Mouse (Mus musculus): ENCODE measurements around the gene Epb41l3. TPM values are rescaled to one million over a fixed set of nuclear protein-coding genes. Genes with fewer than 3 reads are reported as not detected.

Gene Epb41l3
- polyA plus RNA-seq, 1 experiment = 27.1 TPM

DNA sequence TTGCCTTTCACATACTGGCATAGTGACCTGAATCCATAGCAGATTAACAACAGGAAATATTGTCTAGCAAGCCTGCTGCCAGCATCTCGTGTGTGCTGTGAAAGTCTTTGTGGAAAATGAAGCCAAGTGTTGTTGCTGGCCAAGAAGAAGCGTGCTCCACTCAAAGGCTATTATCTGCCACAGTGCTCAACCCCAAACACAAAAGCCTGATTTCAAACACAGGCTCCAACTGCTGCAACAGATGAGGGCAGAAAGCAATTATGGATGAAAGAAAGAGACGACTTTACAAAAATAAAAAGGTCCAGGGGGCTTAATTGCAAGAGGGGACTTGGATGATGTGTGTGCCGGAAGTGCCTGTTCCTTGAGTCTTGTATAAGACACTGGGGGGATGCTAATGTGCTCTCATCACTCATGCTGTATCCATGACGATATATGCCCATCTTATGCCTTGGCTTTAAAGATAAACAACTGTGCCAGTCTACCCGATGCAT is 154.7 kb downstream of the Epb41l3 start:
- Histone ChIP-seq H3K27me3 (ENCODE audit: control insufficient read depth, insufficient read depth, low read length, poor library complexity, severe bottlenecking) (no peaks in the 10 kb centered on the region), H3K9ac (ENCODE audit: low read depth, poor library complexity, severe bottlenecking) (no peak overlapping the region), H3K4me3 (ENCODE audit: low read depth, low read length) (no peak overlapping the region), H3K9me3 (replicated peaks; ENCODE audit: control insufficient read depth, insufficient read depth, low read length, poor library complexity, severe bottlenecking) (no peaks in the 10 kb centered on the region), H3K27ac (ENCODE audit: insufficient read depth, low read length) (no peak overlapping the region), H3K4me1 (ENCODE audit: control insufficient read depth, insufficient read depth, low read length) (no peaks in the 10 kb centered on the region), H3K36me3 (ENCODE audit: control insufficient read depth, insufficient read depth, low read length, poor library complexity, severe bottlenecking) (no peaks in the 10 kb centered on the region)
- TF ChIP-seq EP300 (IDR thresholded peaks at IDR 0.05; ENCODE audit: insufficient read depth, low read depth, low read length) (no peak), CTCF (IDR thresholded peaks at IDR 0.05; ENCODE audit: low read depth, low read length) (no peak), POLR2A (IDR thresholded peaks at IDR 0.05; ENCODE audit: insufficient read depth, low read length) (no peak)

DNA sequence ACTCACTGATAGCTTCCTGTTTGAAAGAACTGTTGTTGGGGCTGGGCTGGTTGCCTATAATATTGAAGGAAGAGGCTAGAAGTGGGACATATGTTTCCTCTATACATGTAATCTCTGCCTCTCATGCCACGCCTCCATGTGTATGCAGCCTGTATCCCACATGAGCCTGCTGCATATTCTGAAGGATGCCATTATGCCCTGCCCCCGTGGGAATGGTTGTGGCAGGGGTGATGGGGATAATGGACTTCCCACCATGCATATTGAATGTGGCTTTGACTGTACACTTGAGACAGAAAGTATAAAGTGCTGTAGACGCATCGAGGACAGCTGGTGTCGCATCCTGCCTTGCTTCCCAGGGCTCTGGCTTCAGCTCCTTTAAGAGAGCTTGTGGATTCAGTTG is 155.9 kb downstream of the Epb41l3 start:
- TF ChIP-seq POLR2A (IDR thresholded peaks at IDR 0.05; ENCODE audit: insufficient read depth, low read length) (no peak), EP300 (IDR thresholded peaks at IDR 0.05; ENCODE audit: insufficient read depth, low read depth, low read length) (no peak), CTCF (IDR thresholded peaks at IDR 0.05; ENCODE audit: low read depth, low read length) (no peak)
- Histone ChIP-seq H3K4me3 (ENCODE audit: low read depth, low read length) (no peak overlapping the region), H3K27ac (ENCODE audit: insufficient read depth, low read length) (no peak overlapping the region), H3K36me3 (ENCODE audit: control insufficient read depth, insufficient read depth, low read length, poor library complexity, severe bottlenecking) (no peaks in the 10 kb centered on the region), H3K9me3 (replicated peaks; ENCODE audit: control insufficient read depth, insufficient read depth, low read length, poor library complexity, severe bottlenecking) (no peaks in the 10 kb centered on the region), H3K9ac (ENCODE audit: low read depth, poor library complexity, severe bottlenecking) (no peak overlapping the region), H3K27me3 (ENCODE audit: control insufficient read depth, insufficient read depth, low read length, poor library complexity, severe bottlenecking) (no peaks in the 10 kb centered on the region), H3K4me1 (ENCODE audit: control insufficient read depth, insufficient read depth, low read length) (no peaks in the 10 kb centered on the region)

DNA sequence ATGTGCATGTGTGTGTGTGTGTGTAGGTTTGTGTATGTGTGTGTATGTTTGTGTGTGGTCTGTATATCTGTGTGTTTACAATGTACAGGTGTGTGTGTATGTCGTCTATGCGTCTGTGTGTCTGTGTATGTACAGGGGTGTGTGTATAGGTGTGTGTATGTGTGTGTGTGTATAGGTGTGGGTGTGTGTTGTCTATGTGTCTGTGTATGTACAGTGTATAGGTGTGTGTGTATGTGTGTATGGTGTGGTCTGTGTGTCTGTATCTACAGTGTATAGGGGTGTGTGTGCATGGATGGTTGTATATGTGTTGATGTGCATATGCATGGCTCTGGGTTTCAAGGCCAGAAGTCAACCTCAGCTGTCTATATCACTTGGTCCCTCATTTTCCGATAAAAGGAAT is 161.7 kb downstream of the Epb41l3 start:
- no peak for TF ChIP-seq EP300 (IDR thresholded peaks at IDR 0.05; ENCODE audit: insufficient read depth, low read depth, low read length)
- no peak for TF ChIP-seq POLR2A (IDR thresholded peaks at IDR 0.05; ENCODE audit: insufficient read depth, low read length)
- no peak for TF ChIP-seq CTCF (IDR thresholded peaks at IDR 0.05; ENCODE audit: low read depth, low read length)
- Histone ChIP-seq H3K27ac (ENCODE audit: insufficient read depth, low read length) (no peak overlapping the region), H3K9me3 (replicated peaks; ENCODE audit: control insufficient read depth, insufficient read depth, low read length, poor library complexity, severe bottlenecking) (no peaks in the 10 kb centered on the region), H3K36me3 (ENCODE audit: control insufficient read depth, insufficient read depth, low read length, poor library complexity, severe bottlenecking) (no peaks in the 10 kb centered on the region), H3K27me3 (ENCODE audit: control insufficient read depth, insufficient read depth, low read length, poor library complexity, severe bottlenecking) (no peaks in the 10 kb centered on the region), H3K9ac (ENCODE audit: low read depth, poor library complexity, severe bottlenecking) (no peak overlapping the region), H3K4me1 (ENCODE audit: control insufficient read depth, insufficient read depth, low read length) (no peaks in the 10 kb centered on the region), H3K4me3 (ENCODE audit: low read depth, low read length) (no peak overlapping the region)

DNA sequence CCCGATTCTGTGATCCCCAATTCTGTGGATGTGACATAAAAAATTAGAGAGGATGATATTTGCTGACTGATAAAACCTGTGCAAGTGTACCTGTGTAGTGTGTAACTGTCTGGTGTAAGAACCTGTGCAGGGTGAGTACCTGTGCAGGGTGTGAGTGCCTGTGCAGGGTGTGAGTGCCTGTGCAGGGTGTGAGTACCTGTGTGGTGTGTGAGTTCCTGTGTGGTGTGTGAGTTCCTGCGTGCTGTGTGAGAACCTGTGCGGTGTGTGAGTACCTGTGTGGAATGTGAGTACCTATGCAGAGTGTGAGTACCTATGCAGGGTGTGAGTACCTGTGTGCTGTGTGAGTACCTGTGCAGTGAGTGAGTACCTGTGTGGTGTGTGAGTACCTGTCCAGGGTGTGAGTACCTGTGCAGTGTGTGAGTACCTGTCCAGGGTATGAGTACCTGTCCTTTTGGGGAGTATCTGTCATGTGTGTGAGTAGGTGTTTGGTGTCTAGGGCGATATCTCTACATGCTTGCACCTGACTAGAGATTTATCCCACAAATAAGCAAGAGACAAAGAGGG is 163.4 kb downstream of the Epb41l3 start:
- no peak overlapping the region for H3K4me3 ChIP-seq (ENCODE audit: low read depth, low read length)
- H3K4me1 ChIP-seq (ENCODE audit: control insufficient read depth, insufficient read depth, low read length) = no peaks in the 10 kb centered on the region
- no peak for TF ChIP-seq CTCF (IDR thresholded peaks at IDR 0.05; ENCODE audit: low read depth, low read length)
- no peak for TF ChIP-seq POLR2A (IDR thresholded peaks at IDR 0.05; ENCODE audit: insufficient read depth, low read length)
- TF ChIP-seq EP300 (IDR thresholded peaks at IDR 0.05; ENCODE audit: insufficient read depth, low read depth, low read length) = no peak
- H3K27me3 ChIP-seq (ENCODE audit: control insufficient read depth, insufficient read depth, low read length, poor library complexity, severe bottlenecking) = no peaks in the 10 kb centered on the region
- H3K9ac ChIP-seq (ENCODE audit: low read depth, poor library complexity, severe bottlenecking) = no peak overlapping the region
- H3K36me3 ChIP-seq (ENCODE audit: control insufficient read depth, insufficient read depth, low read length, poor library complexity, severe bottlenecking) = no peaks in the 10 kb centered on the region
- H3K27ac ChIP-seq (ENCODE audit: insufficient read depth, low read length) = no peak overlapping the region
- no peaks in the 10 kb centered on the region for H3K9me3 ChIP-seq (replicated peaks; ENCODE audit: control insufficient read depth, insufficient read depth, low read length, poor library complexity, severe bottlenecking)

DNA sequence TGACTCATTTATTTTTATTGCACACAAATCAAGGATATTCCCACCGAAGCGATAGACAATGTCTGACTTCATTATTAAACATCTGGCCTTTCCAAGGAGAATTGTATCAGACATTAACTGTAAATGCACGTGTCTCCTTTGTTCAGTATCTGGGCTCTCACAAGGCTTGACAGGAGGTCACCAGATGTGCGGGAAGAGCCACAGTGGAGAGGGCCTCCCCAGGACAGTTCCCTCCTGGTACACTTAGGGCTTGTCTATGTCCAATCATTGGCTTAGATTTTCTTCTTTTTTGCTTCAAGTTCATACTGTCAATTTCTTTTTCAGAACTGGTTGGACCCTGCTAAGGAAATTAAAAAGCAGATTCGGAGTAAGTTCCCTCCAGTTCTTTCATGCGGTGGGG is 163.9 kb downstream of the Epb41l3 start:
- Histone ChIP-seq H3K9ac (ENCODE audit: low read depth, poor library complexity, severe bottlenecking) (no peak overlapping the region), H3K4me3 (ENCODE audit: low read depth, low read length) (no peak overlapping the region), H3K4me1 (ENCODE audit: control insufficient read depth, insufficient read depth, low read length) (no peaks in the 10 kb centered on the region), H3K36me3 (ENCODE audit: control insufficient read depth, insufficient read depth, low read length, poor library complexity, severe bottlenecking) (no peaks in the 10 kb centered on the region), H3K9me3 (replicated peaks; ENCODE audit: control insufficient read depth, insufficient read depth, low read length, poor library complexity, severe bottlenecking) (no peaks in the 10 kb centered on the region), H3K27ac (ENCODE audit: insufficient read depth, low read length) (no peak overlapping the region), H3K27me3 (ENCODE audit: control insufficient read depth, insufficient read depth, low read length, poor library complexity, severe bottlenecking) (no peaks in the 10 kb centered on the region)
- no peak for TF ChIP-seq POLR2A (IDR thresholded peaks at IDR 0.05; ENCODE audit: insufficient read depth, low read length)
- no peak for TF ChIP-seq EP300 (IDR thresholded peaks at IDR 0.05; ENCODE audit: insufficient read depth, low read depth, low read length)
- no peak for TF ChIP-seq CTCF (IDR thresholded peaks at IDR 0.05; ENCODE audit: low read depth, low read length)

DNA sequence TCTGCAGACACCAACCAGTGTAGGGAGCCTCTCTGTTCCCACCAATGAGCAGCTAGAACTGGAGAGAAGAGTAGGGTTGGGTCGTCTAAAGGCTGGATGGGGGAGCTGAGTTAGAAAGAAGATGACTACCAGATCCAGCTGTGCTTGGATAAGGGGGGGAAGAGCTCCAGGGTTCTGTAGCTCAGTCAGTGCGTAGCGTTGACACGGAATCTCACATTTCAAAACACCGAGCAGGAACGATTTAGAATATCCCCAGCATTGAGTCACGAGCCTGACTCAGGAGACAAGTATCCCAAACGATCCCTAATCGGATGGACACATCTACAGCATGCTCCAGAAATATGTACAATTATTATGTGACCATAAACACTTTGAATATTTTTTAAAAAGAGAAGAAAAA is 180.4 kb downstream of the Epb41l3 start:
- H3K9me3 ChIP-seq (replicated peaks; ENCODE audit: control insufficient read depth, insufficient read depth, low read length, poor library complexity, severe bottlenecking) = no peaks in the 10 kb centered on the region
- H3K27ac ChIP-seq (ENCODE audit: insufficient read depth, low read length) = no peak overlapping the region
- H3K4me3 ChIP-seq (ENCODE audit: low read depth, low read length) = no peak overlapping the region
- H3K36me3 ChIP-seq (ENCODE audit: control insufficient read depth, insufficient read depth, low read length, poor library complexity, severe bottlenecking) = no peaks in the 10 kb centered on the region
- TF ChIP-seq POLR2A (IDR thresholded peaks at IDR 0.05; ENCODE audit: insufficient read depth, low read length) (no peak), EP300 (IDR thresholded peaks at IDR 0.05; ENCODE audit: insufficient read depth, low read depth, low read length) (no peak)
- no peaks in the 10 kb centered on the region for H3K27me3 ChIP-seq (ENCODE audit: control insufficient read depth, insufficient read depth, low read length, poor library complexity, severe bottlenecking)
- H3K4me1 ChIP-seq (ENCODE audit: control insufficient read depth, insufficient read depth, low read length) = no peaks in the 10 kb centered on the region
- H3K9ac ChIP-seq (ENCODE audit: low read depth, poor library complexity, severe bottlenecking) = no peak overlapping the region
